Mouse (Mus musculus) hindbrain, postnatal 0 days (tissue): ENCODE results near the gene Gnai2. TPM values are rescaled to one million over a fixed set of nuclear protein-coding genes. Genes with fewer than 3 reads are reported as not detected.

Experiments used
- ATAC-seq: fragments of 200-750 bp; cut with Nextera tagmentation; 2 replicates; pipeline ENCODE4 v1.8.0; 2017; ENCODE audit warnings: mild to moderate bottlenecking, moderate TSS enrichment, moderate library complexity
- DNase-seq: peaks from one replicate; pipeline ENCODE4 v3.0.0-alpha.2; 2015; ENCODE audit warnings: low spot score
- H3K27ac ChIP-seq: fragments of 300-500 bp; sonication (generic); 2 replicates; pipeline ENCODE4 v1.5.1; 2014; ENCODE audit warnings: mild to moderate bottlenecking
- H3K27me3 ChIP-seq: fragments of 300-500 bp; sonication (generic); 2 replicates; pipeline ENCODE4 v1.6.1; 2014; ENCODE audit warnings: low read length, mixed read lengths; ENCODE audit not compliant: insufficient read depth
- H3K36me3 ChIP-seq: fragments of 300-500 bp; sonication (generic); 2 replicates; pipeline ENCODE4 v1.6.1; 2014; ENCODE audit warnings: low read length, mixed read lengths; ENCODE audit not compliant: insufficient read depth
- H3K4me1 ChIP-seq: fragments of 300-500 bp; sonication (generic); 2 replicates; pipeline ENCODE4 v1.6.1; 2014; ENCODE audit warnings: antibody characterized with exemption, low read length, mixed read lengths; ENCODE audit not compliant: insufficient read depth
- H3K4me2 ChIP-seq: fragments of 300-500 bp; sonication (generic); 2 replicates; pipeline ENCODE4 v1.6.1; 2014; ENCODE audit warnings: low read depth, mild to moderate bottlenecking, low read length, moderate library complexity, mixed read lengths
- H3K4me3 ChIP-seq: fragments of 300-500 bp; sonication (generic); 2 replicates; pipeline ENCODE4 v1.5.1; 2014; ENCODE audit warnings: low read length
- H3K9ac ChIP-seq: fragments of 300-500 bp; sonication (generic); replicated peaks from 2 replicates; pipeline ENCODE4 v1.6.1; 2014; ENCODE audit warnings: mild to moderate bottlenecking, low read length, moderate library complexity, mixed read lengths
- H3K9me3 ChIP-seq: fragments of 300-500 bp; sonication (generic); 2 replicates; pipeline ENCODE4 v1.6.1; 2016; ENCODE audit warnings: low read length, mixed read lengths
- CTCF ChIP-seq: IDR thresholded peaks from 2 replicates; pipeline ENCODE4 v1.5.1; 2016; ENCODE audit warnings: antibody characterized with exemption, control low read depth, low read depth
- WGBS: fragments of 180-500 bp; shearing (Covaris S2); extraction: QIAGEN DNeasy Blood & Tissue Kit; methylation state at CpG from one replicate; pipeline ENCODE4 v1.1.7; 2014; 5-methylcytosine and 5-hydroxymethylcytosine counted together
- polyA plus RNA-seq: library from polyadenylated mRNA; unstranded; fragments of >200 nt; fragmentation: Nextera tagmentation; extraction: Ambion mirVana; gene quantifications from 2 replicates; pipeline ENCODE4 v1.2.1, GENCODE M21; 2015
- total RNA-seq: library from RNA; depleted of rRNA; stranded (reverse); fragments of >200 nt; gene quantifications from 2 replicates; pipeline ENCODE4 v1.2.3, GENCODE M21; 2014

Gene Gnai2
- total and polyA plus RNA-seq, 2 experiments from 2014 or later = 287 to 334 TPM

DNA sequence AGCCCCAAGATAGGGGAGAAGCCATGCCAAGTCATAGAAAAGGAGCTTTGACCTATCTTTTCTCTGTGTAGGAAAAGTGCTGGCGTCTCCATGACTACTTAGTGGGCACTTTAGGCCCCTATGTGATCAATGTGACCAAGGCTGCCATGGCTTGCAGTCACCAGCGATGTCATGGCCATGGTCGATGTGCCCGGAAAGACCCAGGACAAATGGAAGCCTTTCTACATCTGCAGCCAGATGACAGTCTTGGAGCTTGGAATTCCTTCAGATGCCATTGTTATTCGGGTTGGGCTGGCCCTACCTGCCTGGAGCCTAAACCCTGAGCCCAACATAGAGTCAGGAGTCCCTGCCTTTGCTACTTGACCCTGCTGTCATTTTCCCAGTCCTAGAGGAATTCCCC lies 48.7 kb downstream of the Gnai2 start:
- Histone ChIP-seq H3K4me1 (peaks cover 9% of the 10 kb centered on the region; the same call in 1 of the 2 replicates), H3K4me2 (no peak overlapping the region), H3K27me3 (no peaks in the 10 kb centered on the region), H3K9me3 (no peaks in the 10 kb centered on the region), H3K36me3 (peaks cover 24% of the 10 kb centered on the region), H3K4me3 (no peak overlapping the region), H3K27ac (no peak overlapping the region), H3K9ac (no peak overlapping the region)
- no peak for DNase-seq
- TF ChIP-seq CTCF = no peak
- 89% methylated on average over 5 of the region's 5 CpGs for WGBS
- no peak for ATAC-seq

- DNase-seq (no peak), ATAC-seq (no peak)
- H3K27ac ChIP-seq = no peak overlapping the region
- 89% methylated on average over 14 of the region's 14 CpGs for WGBS
- H3K4me2 ChIP-seq = no peak overlapping the region
- H3K36me3 ChIP-seq = peaks cover 8% of the 10 kb centered on the region; the same call in 1 of the 2 replicates
- H3K9me3 ChIP-seq = no peaks in the 10 kb centered on the region
- H3K27me3 ChIP-seq = no peaks in the 10 kb centered on the region
- peaks cover 14% of the 10 kb centered on the region; the same call in 1 of the 2 replicates for H3K4me1 ChIP-seq
- H3K4me3 ChIP-seq = no peak overlapping the region
- H3K9ac ChIP-seq = no peak overlapping the region
- no peak for TF ChIP-seq CTCF
Observed at GRCm38 (mm10) chr9:107583174-107583573, 52.0 kb downstream of the Gnai2 start.

DNA sequence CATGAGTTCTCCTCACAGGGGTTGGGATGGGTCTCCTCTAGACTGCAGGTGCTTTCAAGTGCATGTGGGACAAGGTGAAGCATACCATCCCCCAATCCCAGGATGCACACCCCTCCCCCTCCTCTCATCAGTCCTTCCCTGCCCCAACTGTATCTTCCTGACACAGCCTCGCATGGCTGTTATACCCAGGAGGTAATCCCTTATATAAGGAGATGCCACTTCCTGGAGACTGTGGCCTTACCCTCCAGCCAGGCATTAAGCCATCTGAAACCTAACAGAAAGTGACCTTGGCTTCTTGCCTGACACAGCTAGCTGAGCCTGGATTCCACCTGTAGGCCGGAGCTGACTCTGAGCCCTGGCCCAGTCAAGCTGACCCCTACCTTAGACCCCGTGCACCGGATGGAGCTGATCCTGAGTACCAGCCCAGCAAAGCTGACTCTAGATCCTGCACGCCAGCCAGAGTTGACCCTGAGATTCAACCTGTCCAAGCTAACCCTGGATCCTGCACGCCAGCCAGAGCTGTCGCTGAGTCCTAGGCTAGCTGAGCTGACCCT lies 52.6 kb downstream of the Gnai2 start:
- Histone ChIP-seq H3K36me3 (peaks cover 8% of the 10 kb centered on the region; the same call in 1 of the 2 replicates), H3K9me3 (no peaks in the 10 kb centered on the region), H3K4me3 (no peak overlapping the region), H3K4me1 (peaks cover 9% of the 10 kb centered on the region; the same call in 1 of the 2 replicates), H3K4me2 (no peak overlapping the region), H3K27ac (no peak overlapping the region), H3K9ac (no peak overlapping the region), H3K27me3 (no peaks in the 10 kb centered on the region)
- TF ChIP-seq CTCF = no peak
- WGBS = 87% methylated on average over 7 of the region's 7 CpGs
- DNase-seq (no peak), ATAC-seq (no peak)

- no peaks in the 10 kb centered on the region for H3K27me3 ChIP-seq
- WGBS = 85% methylated on average over 4 of the region's 4 CpGs
- peak overlapping the region; percentile 88; the same call in 1 of the 2 replicates for H3K27ac ChIP-seq
- DNase-seq (no peak), ATAC-seq (no peak)
- TF ChIP-seq CTCF = no peak
- H3K36me3 ChIP-seq = peaks cover 8% of the 10 kb centered on the region; the same call in 1 of the 2 replicates
- H3K9ac ChIP-seq = peak overlapping the region; percentile 66
- peaks cover 9% of the 10 kb centered on the region; the same call in 1 of the 2 replicates for H3K4me1 ChIP-seq
- H3K4me3 ChIP-seq = peak overlapping the region; percentile 56
- peak overlapping the region; percentile 99 for H3K4me2 ChIP-seq
- no peaks in the 10 kb centered on the region for H3K9me3 ChIP-seq
Observed at GRCm38 (mm10) chr9:107581584-107581983, 53.6 kb downstream of the Gnai2 start.

- peak within 1 kb of the TSS; percentile 56 for H3K4me3 ChIP-seq
- H3K27ac ChIP-seq = peak within 1 kb of the TSS; percentile 88
- TF ChIP-seq CTCF = no peak
- peaks cover 9% of the 10 kb centered on the region; the same call in 1 of the 2 replicates for H3K4me1 ChIP-seq
- peak; percentile 94 for DNase-seq
- ATAC-seq = peak; percentile 84
- H3K36me3 ChIP-seq = peaks cover 8% of the 10 kb centered on the region; the same call in 1 of the 2 replicates
- 1% methylated on average over 32 of the region's 32 CpGs for WGBS
- no peaks in the 10 kb centered on the region for H3K27me3 ChIP-seq
- H3K9me3 ChIP-seq = no peaks in the 10 kb centered on the region
- peak within 1 kb of the TSS; percentile 66 for H3K9ac ChIP-seq
- peak within 1 kb of the TSS; percentile 99 for H3K4me2 ChIP-seq
Observed at GRCm38 (mm10) chr9:107580501-107581317, 54.5 kb downstream of the Gnai2 start, which contains the start of gene Hyal3. Hyal3 (plus strand) TSS chr9:107580818.

GRCm38 (mm10) chr9:107579023-107579900 lies 55.9 kb downstream of the Gnai2 start:
- Histone ChIP-seq H3K36me3 (peaks cover 11% of the 10 kb centered on the region; the same call in 1 of the 2 replicates), H3K4me3 (no peak overlapping the region), H3K9ac (no peak overlapping the region), H3K27ac (peak overlapping the region; percentile 88), H3K4me2 (no peak overlapping the region), H3K4me1 (peaks cover 9% of the 10 kb centered on the region; the same call in 1 of the 2 replicates), H3K9me3 (no peaks in the 10 kb centered on the region), H3K27me3 (no peaks in the 10 kb centered on the region)
- WGBS = 85% methylated on average over 14 of the region's 14 CpGs
- peak; percentile 15 for DNase-seq
- ATAC-seq = no peak
- no peak for TF ChIP-seq CTCF
